Mouse (Mus musculus): ENCODE data around the gene Ndufs2. TPM values are rescaled to one million over a fixed set of nuclear protein-coding genes. Genes with fewer than 3 reads are reported as not detected.

Gene Ndufs2
- total and polyA plus RNA-seq, 2 experiments from 2014 or later: 1,009 to 1,127 TPM

DNA sequence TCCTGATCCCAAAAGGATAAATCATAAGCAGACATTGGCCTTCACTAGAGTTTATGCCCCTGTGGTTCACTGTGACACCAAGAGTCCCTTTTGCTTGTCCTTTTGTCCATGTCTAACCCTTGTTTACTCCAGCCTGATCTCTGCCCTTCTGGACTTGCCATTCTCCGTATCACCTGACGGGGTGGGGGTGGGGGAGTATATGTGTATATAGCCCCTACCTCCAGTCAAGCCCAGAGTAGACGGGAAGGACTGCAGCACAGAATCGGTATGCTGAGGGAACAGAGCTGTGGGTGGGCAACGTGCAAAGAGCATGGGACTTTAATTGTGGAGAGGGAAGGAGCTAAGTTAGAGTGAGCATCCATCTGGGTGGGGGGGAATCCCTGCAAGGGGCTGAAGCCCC lies 26.3 kb downstream of the Ndufs2 start, which contains the start of gene Apoa2:
Apoa2 (plus strand) TSS at position 198 of the 400 bp plus-strand sequence.
- H3K4me1 ChIP-seq (ENCODE audit: control insufficient read depth, insufficient read depth): peaks cover 8% of the 10 kb centered on the region
- TF ChIP-seq CTCF (IDR thresholded peaks at IDR 0.05; ENCODE audit: low read depth): no peak
- no peak for TF ChIP-seq EP300 (IDR thresholded peaks at IDR 0.05; ENCODE audit: low read depth)
- H3K9ac ChIP-seq (replicated peaks; ENCODE audit: low read depth, low read length): no peak within 1 kb of the TSS
- H3K27ac ChIP-seq (ENCODE audit: low read depth): no peak within 1 kb of the TSS
- no peaks in the 10 kb centered on the region for H3K9me3 ChIP-seq (replicated peaks; ENCODE audit: control insufficient read depth, low read length)
- ATAC-seq (ENCODE audit: insufficient read depth, low read depth) (no peak), DNase-seq (ENCODE audit: low spot score) (no peak)
- no peak within 1 kb of the TSS for H3K4me3 ChIP-seq (ENCODE audit: low read depth, low read length)
- 85% methylated on average over 5 of the region's 5 CpGs for WGBS
- H3K36me3 ChIP-seq (replicated peaks; ENCODE audit: control insufficient read depth, insufficient read depth, low read length): peaks cover 7% of the 10 kb centered on the region
- no peaks in the 10 kb centered on the region for H3K27me3 ChIP-seq (ENCODE audit: control insufficient read depth, insufficient read depth, low read length)
- no peak within 1 kb of the TSS for H3K4me2 ChIP-seq (ENCODE audit: low read depth, low read length)

DNA sequence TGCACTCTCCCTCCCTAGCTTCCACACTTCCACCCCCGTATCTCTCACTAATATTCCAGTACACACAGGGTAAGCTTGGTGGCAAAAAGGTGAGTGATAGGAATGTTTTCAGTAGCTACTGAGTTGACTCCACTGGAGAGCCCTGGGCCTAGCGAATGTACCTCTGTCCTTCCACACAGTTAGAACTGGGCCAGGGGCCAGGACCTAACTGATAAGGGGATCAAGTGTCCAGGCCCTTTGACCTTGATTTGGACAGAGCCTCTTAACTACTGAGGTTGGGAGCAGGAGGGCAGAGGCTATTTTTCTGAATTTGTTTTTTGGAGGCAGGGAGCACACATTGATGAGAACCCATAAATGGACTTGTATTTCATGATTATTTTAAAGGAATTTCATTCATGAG lies 27.4 kb downstream of the Ndufs2 start:
- ATAC-seq (ENCODE audit: insufficient read depth, low read depth): no peak
- DNase-seq (ENCODE audit: low spot score): no peak
- Histone ChIP-seq H3K9ac (replicated peaks; ENCODE audit: low read depth, low read length) (no peak overlapping the region), H3K9me3 (replicated peaks; ENCODE audit: control insufficient read depth, low read length) (no peaks in the 10 kb centered on the region), H3K4me3 (ENCODE audit: low read depth, low read length) (no peak overlapping the region), H3K27ac (ENCODE audit: low read depth) (no peak overlapping the region), H3K4me2 (ENCODE audit: low read depth, low read length) (no peak overlapping the region), H3K4me1 (ENCODE audit: control insufficient read depth, insufficient read depth) (peaks cover 8% of the 10 kb centered on the region), H3K36me3 (replicated peaks; ENCODE audit: control insufficient read depth, insufficient read depth, low read length) (peaks cover 17% of the 10 kb centered on the region), H3K27me3 (ENCODE audit: control insufficient read depth, insufficient read depth, low read length) (no peaks in the 10 kb centered on the region)
- 52% methylated on average over 2 of the region's 2 CpGs for WGBS
- no peak for TF ChIP-seq CTCF (IDR thresholded peaks at IDR 0.05; ENCODE audit: low read depth)
- no peak for TF ChIP-seq EP300 (IDR thresholded peaks at IDR 0.05; ENCODE audit: low read depth)

DNA sequence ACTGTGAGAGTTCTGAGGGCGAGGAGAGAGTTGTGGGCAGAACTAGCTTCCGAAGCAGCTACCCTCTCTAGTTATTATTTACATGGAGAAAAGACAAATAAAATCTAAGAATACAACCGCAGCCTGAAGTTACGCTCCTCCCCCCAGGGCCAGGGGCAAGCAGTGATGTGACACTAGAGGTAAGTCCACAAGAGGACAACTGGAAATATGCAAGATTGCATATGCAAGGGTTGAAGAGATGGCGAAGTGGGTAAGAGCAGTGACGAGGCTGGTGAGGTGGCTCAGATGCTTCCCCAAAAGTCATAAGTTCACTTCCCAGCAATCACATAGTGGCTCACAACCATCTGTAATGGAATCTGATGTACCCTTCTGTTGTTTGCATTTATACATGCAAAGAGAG lies 28.0 kb downstream of the Ndufs2 start:
- H3K4me1 ChIP-seq (ENCODE audit: control insufficient read depth, insufficient read depth): peaks cover 8% of the 10 kb centered on the region
- H3K4me3 ChIP-seq (ENCODE audit: low read depth, low read length): peak overlapping the region; percentile 66
- 0 out of 2 replicates have a peak overlapping the region, but pooled peaks have one; percentile 41 for H3K9ac ChIP-seq (replicated peaks; ENCODE audit: low read depth, low read length)
- H3K27ac ChIP-seq (ENCODE audit: low read depth): peak overlapping the region; percentile 94
- no peaks in the 10 kb centered on the region for H3K9me3 ChIP-seq (replicated peaks; ENCODE audit: control insufficient read depth, low read length)
- ATAC-seq (ENCODE audit: insufficient read depth, low read depth) (no peak), DNase-seq (ENCODE audit: low spot score) (no peak)
- WGBS: 83% methylated on average over 6 of the region's 6 CpGs
- TF ChIP-seq EP300 (IDR thresholded peaks at IDR 0.05; ENCODE audit: low read depth): no peak
- TF ChIP-seq CTCF (IDR thresholded peaks at IDR 0.05; ENCODE audit: low read depth): no peak
- H3K4me2 ChIP-seq (ENCODE audit: low read depth, low read length): peak overlapping the region; percentile 44
- peaks cover 24% of the 10 kb centered on the region for H3K36me3 ChIP-seq (replicated peaks; ENCODE audit: control insufficient read depth, insufficient read depth, low read length)
- no peaks in the 10 kb centered on the region for H3K27me3 ChIP-seq (ENCODE audit: control insufficient read depth, insufficient read depth, low read length)

DNA sequence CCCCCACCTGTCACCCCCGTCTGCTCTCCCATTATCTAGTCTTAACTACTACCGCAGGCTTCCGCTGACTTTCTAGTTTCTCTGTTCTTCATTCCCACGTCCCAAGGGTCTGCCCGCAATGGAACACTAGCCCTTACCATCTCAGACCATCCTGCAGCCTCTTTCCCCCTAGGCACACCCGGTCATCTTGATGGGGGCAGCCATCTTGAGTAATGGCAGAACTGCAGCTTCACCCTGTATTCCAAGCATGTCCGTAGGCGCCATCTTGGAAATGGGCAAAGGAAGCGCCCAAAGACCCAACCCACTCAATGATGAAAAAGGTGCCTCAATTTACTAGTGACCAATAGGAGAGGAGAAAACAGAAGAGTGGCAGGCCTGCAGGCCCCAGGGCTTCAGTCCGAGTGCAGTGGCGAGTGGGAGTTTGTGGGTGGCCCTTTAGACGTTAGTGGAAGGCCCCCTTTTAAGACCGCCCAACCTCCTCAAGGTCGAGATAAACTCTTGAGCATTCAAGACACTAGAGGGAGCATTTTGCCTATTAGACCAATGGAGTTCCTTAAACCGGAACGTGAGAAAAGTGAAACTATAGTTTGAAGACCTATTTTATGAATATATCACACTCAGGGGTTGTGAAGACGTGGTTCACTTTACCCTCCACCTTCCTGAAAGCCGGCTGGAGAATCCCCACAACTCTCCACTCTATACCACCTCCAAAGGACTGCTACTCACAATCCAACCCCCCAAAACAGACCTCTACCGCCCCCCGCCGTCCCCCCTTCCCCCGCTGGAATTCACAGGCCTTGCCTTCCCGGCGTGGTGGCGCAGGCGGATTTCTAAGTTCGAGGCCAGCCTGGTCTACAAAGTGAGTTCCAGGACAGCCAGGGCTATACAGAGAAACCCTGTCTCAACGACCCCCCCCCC lies 28.7 kb downstream of the Ndufs2 start, which contains the start of gene Tomm40l:
Tomm40l (minus strand) TSS at position 277 of the 918 bp plus-strand sequence.
- Histone ChIP-seq H3K27me3 (ENCODE audit: control insufficient read depth, insufficient read depth, low read length) (no peaks in the 10 kb centered on the region), H3K27ac (ENCODE audit: low read depth) (peak within 1 kb of the TSS; percentile 94), H3K4me3 (ENCODE audit: low read depth, low read length) (peak within 1 kb of the TSS; percentile 66), H3K4me2 (ENCODE audit: low read depth, low read length) (peak within 1 kb of the TSS; percentile 77), H3K4me1 (ENCODE audit: control insufficient read depth, insufficient read depth) (peaks cover 8% of the 10 kb centered on the region), H3K9ac (replicated peaks; ENCODE audit: low read depth, low read length) (peak within 1 kb of the TSS; percentile 56), H3K36me3 (replicated peaks; ENCODE audit: control insufficient read depth, insufficient read depth, low read length) (peaks cover 24% of the 10 kb centered on the region), H3K9me3 (replicated peaks; ENCODE audit: control insufficient read depth, low read length) (no peaks in the 10 kb centered on the region)
- DNase-seq (ENCODE audit: low spot score) (peak; percentile 100), ATAC-seq (ENCODE audit: insufficient read depth, low read depth) (peak; percentile 97)
- TF ChIP-seq EP300 (IDR thresholded peaks at IDR 0.05; ENCODE audit: low read depth): no peak; the same call in 1 of the 2 replicates
- peak; percentile 79 for TF ChIP-seq CTCF (IDR thresholded peaks at IDR 0.05; ENCODE audit: low read depth)
- under 1% methylated on average over 28 of the region's 28 CpGs for WGBS

DNA sequence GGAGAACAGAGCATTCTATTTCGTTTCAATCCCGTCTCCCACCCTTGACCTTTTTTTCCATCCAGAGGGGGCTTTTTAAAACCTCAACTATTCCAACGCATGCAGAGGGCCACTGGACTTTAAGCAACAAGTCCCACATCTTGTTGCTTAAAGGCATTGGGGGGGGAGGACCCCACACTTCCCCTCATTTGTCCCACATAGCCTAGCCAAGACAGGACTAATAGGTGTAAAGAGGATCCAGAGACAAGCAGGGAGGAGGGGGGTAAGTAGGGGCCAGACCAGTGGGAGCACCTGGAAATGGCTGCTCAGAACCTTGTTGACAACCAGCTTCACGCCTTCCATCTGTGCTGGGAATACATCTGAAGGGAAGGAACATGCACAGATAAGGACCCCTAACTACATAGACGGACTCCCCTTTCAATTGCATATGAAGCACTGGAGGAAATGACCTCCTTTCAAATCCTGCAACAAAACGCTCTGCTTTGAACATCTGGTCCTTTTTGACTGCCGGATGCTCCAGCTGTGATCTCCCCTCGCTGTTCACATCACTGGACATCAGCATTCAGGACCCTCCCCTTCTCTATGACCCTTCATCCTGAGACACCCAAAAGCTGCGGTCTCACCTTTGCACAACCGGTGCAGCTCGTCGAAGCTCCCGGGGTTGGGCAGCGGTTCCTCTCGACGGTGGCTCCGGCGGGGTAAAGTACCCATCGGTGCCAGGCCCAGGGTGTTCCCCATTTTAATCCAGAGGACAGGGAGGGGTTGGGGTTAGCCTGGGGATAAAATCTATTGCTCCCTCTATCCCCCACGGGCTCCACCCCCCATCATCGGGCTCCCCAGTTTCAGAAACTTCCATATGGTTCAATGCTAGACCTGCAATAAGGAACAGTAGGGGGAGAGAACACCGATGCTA lies 29.7 kb downstream of the Ndufs2 start:
- Histone ChIP-seq H3K36me3 (replicated peaks; ENCODE audit: control insufficient read depth, insufficient read depth, low read length) (peaks cover 24% of the 10 kb centered on the region), H3K9ac (replicated peaks; ENCODE audit: low read depth, low read length) (peak overlapping the region; percentile 56), H3K4me1 (ENCODE audit: control insufficient read depth, insufficient read depth) (peaks cover 8% of the 10 kb centered on the region), H3K4me3 (ENCODE audit: low read depth, low read length) (peak overlapping the region; percentile 66), H3K4me2 (ENCODE audit: low read depth, low read length) (peak overlapping the region; percentile 77), H3K27me3 (ENCODE audit: control insufficient read depth, insufficient read depth, low read length) (no peaks in the 10 kb centered on the region), H3K9me3 (replicated peaks; ENCODE audit: control insufficient read depth, low read length) (no peaks in the 10 kb centered on the region), H3K27ac (ENCODE audit: low read depth) (peak overlapping the region; percentile 15; the same call in 1 of the 2 replicates)
- TF ChIP-seq CTCF (IDR thresholded peaks at IDR 0.05; ENCODE audit: low read depth) (no peak), EP300 (IDR thresholded peaks at IDR 0.05; ENCODE audit: low read depth) (no peak)
- WGBS: 5% methylated on average over 22 of the region's 22 CpGs
- ATAC-seq (ENCODE audit: insufficient read depth, low read depth) (no peak), DNase-seq (ENCODE audit: low spot score) (no peak)

All from heart, postnatal 0 days (tissue).